Mouse (Mus musculus) hematopoietic multipotent progenitor cell, adult 10-12 weeks (in vitro differentiated cells): Measurements from ENCODE around the gene Gm4846. TPM values are rescaled to one million over a fixed set of nuclear protein-coding genes. Genes with fewer than 3 reads are reported as not detected.

Experiments used
- polyA plus RNA-seq: library from polyadenylated mRNA; stranded (reverse); fragments of >175 nt; gene quantifications from 2 replicates; pipeline ENCODE4 v1.2.3, GENCODE M21; 2012; ENCODE audit warnings: low replicate concordance

Gm4846 gene
- polyA plus RNA-seq = not detected in 2 replicates

DNA sequence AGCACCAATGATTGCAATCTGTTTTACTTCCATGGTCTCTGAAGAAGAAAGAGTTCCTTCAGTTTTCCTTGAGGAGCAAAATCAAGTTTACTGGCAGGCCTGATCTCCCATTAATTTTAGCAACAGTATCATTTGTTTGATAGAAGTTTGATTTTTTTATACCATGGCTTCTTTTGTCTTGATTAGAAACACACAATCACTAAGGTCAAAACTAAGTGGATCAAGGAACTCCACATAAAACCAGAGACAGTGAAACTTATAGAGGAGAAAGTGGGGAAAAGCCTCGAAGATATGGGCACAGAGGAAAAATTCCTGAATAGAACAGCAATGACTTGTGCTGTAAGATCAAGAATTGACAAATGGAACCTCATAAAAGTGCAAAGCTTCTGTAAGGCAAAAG, at the start of gene Gm4846:
TSS of gene Gm4846 (minus strand) at position 101 of the 400 bp plus-strand sequence.

Other genes starting within 250 kb of the Gm4846 start
- gene Ildr2, start 243.4 kb downstream of the Gm4846 start, polyA plus RNA-seq = 0.02 and 0.03 TPM in 2 replicates
- gene Tada1, start 118.5 kb downstream of the Gm4846 start, polyA plus RNA-seq = 9.1 and 10.9 TPM in 2 replicates
- 1.1 and 1.4 TPM in 2 replicates for gene Pogk, start 87.7 kb downstream of the Gm4846 start, polyA plus RNA-seq
- not detected in 2 replicates for gene Gm4847, start 150.1 kb upstream of the Gm4846 start, polyA plus RNA-seq
- not detected in 2 replicates for gene Fmo9, start 184.3 kb upstream of the Gm4846 start, polyA plus RNA-seq